Mouse (Mus musculus) heart, postnatal 0 days (tissue): ENCODE results near the gene Fam53b.

Experiments used
- CTCF ChIP-seq: IDR thresholded peaks from 2 replicates; pipeline ENCODE4 v1.5.1; 2016; ENCODE audit warnings: antibody characterized with exemption, control low read depth, low read depth
- EP300 ChIP-seq: IDR thresholded peaks from 2 replicates; pipeline ENCODE4 v1.6.1; 2016; ENCODE audit warnings: antibody characterized with exemption, low read depth

GRCm38 (mm10) chr7:132808051-132808796, 5.5 kb downstream of the Fam53b start:
- TF ChIP-seq CTCF (no peak), EP300 (no peak)
